Mouse (Mus musculus) spleen, adult 12 weeks (tissue): Measurements from ENCODE around the gene Hist2h4.

Experiments used
- DNase-seq: peaks from one replicate; pipeline ENCODE4 v3.0.0; 2022; ENCODE audit warnings: low spot score

The Hist2h4 gene

DNA sequence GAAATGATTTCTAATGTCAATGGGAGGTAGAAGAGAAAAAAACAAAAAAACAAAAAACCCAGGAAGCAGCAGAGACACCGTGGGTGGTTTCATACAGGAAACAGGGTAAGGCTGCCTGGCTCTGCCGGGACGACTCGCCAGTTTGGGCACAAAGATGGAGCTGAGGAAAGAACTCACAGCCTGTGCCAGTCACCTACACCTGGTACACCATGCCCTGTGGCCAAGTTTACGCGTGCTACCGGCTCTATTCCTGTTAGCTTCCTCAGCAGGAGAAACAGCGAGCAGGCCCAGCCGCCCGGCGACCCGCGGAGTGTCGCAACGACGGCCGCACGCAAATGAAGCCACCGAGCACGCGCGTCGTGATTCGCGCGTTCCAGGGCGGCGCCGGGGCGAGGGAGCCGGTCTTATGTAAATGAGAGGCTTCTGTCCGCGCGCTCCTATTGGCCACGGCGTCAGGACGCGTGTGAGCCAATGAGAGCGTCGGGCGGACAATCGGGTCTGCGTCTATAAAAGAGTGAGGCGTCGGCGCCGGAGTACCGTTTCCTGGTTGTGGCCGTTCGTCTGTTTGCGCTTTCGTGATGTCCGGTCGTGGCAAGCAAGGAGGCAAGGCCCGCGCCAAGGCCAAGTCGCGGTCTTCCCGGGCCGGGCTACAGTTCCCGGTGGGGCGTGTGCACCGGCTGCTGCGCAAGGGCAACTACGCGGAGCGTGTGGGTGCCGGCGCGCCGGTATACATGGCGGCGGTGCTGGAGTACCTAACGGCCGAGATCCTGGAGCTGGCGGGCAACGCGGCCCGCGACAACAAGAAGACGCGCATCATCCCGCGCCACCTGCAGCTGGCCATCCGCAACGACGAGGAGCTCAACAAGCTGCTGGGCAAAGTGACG lies 17.9 kb downstream of the Hist2h4 start, which contains the start of gene Hist2h2aa1:
Hist2h2aa1 (plus strand) TSS at position 495 of the 884 bp plus-strand sequence.
- peak; percentile 82 for DNase-seq

DNA sequence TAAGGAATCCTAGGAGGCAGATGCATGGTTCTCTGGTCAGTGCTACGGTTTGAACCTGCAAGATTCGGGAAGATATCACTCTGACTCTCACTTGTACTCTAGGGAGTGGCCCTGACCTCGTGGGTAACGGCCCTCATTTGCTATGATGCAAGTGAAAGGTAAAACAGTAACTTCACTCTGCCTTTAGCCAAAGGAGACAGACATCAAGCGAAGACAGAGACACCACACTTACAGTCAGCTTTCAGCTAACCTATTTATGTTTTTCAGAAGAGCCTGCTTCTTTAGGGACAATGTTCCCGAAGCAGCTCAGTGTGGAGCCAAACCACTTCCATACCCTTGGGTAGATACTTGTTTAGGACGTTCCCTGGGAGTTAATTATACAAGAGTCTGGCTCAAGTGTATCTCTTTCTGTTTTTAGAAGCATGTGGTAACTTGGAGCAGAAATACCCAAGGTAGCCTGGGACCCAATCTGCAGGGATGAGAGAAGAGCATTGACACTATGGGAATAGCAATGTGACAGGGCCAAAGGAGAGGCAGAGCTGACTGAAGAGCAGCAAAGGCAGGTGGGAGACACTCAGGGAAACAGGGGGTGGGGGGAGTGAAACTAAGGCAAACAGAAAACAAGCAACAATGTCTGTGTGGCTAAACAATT lies 19.1 kb downstream of the Hist2h4 start:
- DNase-seq: no peak

DNA sequence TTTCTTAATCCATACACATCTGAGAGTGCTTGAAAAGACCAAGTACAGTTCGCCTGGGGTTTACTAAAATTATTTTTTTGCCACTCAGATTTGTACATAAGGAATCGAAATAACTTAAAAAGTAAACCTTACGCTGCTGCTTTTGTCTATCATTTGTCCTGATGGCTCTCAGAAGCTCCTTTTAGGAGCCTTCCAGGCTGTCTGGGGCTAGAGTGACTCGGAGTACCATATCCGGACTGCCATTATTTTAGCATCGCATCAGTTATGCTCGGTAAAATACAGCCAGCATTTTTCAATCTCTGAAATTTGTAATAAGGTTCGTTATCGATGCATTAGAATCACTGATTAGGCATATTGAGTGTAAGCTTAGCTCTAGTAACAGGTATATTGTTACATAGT lies 22.3 kb downstream of the Hist2h4 start:
- no peak for DNase-seq

DNA sequence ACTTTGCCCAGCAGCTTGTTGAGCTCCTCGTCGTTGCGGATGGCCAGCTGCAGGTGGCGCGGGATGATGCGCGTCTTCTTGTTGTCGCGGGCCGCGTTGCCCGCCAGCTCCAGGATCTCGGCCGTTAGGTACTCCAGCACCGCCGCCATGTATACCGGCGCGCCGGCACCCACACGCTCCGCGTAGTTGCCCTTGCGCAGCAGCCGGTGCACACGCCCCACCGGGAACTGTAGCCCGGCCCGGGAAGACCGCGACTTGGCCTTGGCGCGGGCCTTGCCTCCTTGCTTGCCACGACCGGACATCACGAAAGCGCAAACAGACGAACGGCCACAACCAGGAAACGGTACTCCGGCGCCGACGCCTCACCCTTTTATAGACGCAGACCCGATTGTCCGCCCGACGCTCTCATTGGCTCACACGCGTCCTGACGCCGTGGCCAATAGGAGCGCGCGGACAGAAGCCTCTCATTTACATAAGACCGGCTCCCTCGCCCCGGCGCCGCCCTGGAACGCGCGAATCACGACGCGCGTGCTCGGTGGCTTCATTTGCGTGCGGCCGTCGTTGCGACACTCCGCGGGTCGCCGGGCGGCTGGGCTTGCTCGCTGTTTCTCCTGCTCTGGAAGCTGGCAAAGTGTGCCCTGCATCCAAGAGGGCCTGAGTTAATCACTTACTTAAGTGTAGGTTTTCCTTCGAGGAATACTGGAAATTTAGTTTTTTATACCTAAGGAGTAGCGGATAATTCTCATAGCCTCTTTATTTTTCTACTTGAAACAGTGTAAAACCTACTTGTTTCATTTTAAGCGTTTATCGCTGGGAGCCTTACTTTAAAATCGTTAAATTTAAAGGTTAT lies 22.9 kb downstream of the Hist2h4 start, which contains the start of gene Hist2h2aa2:
Hist2h2aa2 (minus strand) TSS at position 328 of the 850 bp plus-strand sequence.
- DNase-seq: peak; percentile 99

DNA sequence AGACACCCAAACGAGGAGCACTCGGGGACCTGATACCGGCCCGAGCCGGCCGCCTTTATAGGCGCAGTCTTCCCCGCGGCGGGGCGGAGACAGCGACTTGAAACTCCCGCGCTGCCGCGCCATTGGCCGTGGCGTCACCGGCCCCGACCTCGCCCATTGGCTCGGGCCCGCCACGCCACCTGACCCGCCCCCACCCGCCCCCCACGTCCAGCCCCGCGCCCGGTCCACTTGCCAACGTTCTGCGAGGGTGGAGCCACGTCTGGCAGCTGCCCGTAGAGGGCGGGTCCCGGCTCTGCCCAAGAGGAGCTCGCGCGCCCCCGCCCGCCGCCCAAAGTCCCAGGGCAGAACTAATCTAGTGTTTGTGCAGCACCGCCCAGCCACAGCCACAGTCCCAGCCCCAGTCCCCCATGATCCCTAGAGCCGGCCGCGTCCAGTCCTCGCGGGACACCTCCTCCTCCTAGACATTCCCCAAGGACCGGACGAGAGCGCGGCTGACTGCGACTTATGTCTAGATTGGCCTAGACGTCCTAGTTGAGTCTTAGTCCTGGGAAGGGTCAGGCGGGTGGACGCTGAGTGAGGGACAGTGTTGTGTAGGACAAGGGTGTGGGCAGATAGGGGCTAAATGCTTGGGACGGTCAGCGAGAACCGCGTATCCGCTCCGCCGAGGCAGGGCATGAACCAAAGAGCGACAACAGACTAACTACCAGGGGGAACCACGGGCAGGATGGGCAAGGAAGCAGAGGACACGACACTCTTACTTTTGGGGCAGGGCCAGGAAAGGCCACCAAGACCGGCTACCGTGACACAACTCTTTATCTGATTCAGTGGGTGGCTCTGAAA lies 23.9 kb downstream of the Hist2h4 start, which contains the start of gene Hist2h3c2:
Hist2h3c2 (minus strand) TSS at position 174 of the 840 bp plus-strand sequence.
- DNase-seq: peak; percentile 80

DNA sequence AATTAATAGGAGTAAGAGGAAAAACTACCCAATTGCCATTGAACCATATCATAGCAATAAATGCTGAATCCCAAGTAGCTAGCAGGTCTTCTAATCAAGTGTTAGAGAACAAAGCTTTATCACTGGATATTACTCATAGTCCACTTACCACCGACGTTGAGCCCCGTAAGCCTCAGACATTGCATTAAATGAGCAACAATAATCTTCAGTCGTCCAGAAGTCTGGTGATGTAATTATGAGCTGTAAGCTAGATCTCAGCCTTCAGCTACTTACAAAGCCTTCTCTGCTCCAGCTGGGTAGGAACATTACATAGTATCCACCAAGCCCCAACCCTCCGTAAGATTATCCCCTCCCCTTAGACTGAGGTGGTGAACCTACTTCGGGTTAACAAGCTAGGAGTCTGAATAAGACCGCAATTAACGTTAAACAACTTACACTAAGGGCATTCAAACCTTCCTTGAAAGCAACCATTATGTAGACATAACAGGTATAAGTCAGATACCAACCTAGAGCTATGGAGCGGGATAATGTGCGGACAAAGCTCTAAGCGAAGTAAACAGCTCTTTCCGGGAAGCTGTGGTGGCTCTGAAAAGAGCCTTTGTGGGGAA lies 25.1 kb downstream of the Hist2h4 start:
- DNase-seq: peak; percentile 49

DNA sequence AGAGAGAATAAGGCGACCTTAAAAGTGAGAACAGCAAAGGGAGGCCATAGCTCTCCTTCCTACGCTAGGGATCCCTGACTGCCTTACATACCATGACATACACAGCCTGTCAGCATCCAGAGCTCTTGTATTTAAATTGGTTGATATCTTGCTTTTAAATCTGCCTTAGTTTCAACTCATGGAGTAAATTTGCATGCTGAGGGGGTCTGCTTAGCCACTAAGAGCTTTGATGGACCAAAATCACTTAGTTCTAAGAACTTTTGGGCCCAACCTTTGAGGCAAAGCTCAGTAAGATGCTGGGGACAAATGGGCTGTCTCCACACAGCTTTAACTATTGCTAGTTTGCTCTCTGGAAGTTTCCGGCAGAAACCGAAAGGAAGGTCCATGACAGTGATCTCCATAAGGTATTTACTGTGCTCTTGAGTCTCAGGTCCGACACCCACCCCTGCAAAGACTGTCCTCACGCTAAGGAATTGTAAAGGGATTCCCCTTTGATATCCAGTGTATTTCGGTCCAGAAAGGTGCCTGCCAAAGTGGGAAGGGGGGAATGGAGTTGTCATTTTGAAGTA lies 25.7 kb downstream of the Hist2h4 start:
- no peak for DNase-seq

DNA sequence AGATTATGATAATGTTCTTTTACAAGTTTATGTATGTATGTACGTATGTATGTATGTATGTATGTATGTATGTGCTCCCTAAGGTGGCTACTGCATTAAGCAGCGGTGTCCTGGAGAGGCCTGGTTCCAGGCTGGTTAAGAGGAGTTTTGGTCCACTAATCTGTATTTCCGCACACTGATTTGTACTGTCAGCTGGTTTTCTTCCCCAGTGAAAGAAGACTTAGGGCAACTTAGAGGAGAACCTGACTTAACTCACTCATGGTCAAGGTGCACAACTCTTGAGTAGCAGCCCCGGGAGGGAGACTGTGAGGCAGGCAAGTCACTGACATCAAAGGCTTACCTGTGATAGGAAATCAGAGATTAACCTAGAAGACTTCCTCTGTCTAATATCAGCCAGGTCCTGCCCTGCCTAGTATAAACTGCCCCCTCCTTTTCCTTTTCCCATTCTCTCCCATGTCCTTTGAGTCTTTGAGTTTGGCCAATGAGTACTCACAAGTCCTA lies 26.2 kb downstream of the Hist2h4 start:
- DNase-seq: no peak

DNA sequence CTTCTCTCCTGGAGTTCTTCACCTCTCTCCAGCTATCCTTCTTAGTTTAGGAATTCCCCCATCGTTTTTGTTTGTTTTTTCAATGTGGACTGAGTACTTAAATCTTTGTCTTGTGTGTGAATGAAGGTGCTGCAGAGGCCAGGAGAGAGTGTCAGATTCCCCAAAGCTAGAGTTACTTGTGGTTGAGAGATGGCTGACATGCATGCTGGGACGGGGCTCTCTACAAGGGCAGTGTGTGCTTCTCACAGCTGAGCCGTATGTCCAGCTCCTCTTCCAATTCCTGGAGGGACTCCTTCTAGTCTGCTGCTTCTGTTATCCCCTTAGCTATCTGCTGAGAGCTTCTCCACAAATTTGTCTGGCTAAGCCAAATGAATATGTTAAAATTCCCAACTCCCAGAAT lies 27.3 kb downstream of the Hist2h4 start:
- no peak for DNase-seq

DNA sequence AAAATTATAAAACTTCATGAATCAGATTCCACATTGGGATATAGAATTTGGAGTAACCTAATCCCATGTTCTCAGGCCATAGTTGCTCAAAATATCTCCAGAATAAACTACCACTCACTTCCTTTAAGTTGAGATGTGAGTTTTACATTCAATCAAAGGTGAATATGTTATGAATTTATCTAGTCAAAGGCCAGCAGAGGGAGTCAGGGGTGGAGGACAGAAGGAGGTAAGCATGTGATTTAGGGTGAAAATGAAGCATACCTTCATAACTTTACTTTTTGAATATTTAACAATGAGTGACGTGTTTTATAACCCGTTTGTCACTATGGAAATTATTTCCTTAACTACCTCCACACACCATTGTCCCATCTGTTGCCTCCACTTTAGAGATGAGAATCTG lies 28.2 kb downstream of the Hist2h4 start:
- no peak for DNase-seq

DNA sequence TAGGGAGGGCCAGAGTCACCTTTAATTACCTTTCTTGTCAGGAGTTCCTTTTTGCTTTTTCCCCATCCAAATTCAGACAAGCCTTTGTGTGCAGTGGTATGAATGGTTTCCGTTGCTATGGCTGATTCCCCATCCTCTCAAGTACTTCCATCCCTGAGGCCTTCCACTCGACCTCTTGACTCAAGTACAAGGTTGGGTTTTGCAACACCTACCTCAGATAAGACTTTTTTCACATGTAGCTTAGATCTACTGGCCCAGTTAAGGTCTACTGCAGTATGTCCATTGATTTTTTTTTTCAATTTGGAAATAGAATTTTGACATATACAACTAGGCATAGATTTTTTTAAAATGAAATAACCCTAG lies 31.4 kb downstream of the Hist2h4 start:
- DNase-seq: no peak

DNA sequence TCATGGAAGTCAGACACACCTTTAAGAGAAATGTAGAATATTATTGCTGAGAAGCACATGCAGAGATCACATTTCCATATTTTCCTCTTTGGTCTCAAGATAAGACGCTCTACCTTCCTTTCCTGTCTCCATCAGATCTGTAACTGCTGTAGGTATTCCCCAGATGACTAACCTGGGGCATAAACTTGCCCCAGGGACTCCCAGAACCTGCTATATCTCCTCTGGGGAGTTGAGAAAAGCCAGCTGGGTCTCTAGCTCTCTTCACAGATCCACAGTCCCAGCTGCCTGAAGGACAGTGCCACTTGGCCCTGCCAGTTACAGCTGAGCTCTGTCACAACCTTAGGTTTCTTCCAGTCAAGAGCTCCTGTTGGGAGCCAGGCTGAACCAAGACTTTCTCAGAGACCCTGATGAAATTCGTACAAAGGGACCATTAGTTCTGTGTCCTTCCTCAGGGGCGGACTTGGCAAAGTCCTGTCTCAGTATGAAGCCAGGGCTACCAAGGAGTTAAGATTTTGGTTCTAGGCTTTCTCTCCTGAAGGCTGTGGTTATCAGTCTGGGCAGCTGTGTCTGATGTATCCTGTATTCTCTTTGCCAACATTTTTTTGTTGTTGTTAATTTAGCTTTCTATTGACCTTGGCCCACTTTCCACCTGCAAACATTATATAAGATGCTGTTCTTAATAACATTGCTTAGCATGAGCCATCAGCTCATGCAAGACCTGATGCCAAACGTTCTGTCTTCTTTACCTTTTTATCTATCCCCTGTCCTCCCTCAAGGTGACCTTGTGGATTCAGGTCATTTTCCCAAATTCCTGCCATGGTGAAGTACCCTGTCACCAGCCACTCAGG lies 32.0 kb downstream of the Hist2h4 start:
- DNase-seq: no peak

DNA sequence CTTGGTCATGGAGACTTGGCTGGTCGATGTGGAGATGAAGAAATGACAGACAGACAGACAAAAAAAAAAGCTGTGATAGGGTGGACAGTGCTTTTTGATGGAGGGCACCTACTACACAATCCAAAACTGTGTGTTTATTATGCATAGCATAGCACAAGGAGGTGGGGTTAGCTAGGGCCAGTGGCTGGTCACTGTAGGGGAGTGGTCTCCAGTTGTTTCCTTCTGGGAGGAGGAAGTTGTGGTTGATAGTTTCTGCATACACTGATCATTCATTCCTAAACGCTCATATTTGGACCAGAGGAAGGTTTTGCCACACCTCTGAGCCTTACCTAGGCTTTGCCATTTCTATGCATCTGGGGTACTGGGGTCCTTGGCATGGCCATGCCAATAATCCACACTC lies 32.7 kb downstream of the Hist2h4 start:
- DNase-seq: no peak

DNA sequence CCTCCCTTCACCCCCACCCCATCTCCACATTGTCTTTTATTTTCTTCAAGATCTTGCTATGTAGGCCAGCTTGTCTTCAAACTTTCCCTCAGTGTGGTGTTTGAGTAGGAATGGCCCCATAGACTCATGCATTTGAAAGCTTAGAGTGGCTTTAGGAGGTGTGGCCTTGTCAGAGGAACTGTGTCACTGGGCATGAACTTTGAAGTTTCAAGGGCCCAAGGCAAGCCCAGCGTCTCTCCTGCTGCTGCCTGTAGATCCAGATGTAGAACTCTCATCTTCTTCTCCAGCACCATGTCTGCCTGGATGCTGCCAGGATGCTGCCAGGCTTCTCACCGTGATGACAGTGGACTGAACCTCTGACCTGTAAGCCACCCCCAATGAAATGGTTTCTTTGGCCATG lies 34.3 kb downstream of the Hist2h4 start:
- no peak for DNase-seq

DNA sequence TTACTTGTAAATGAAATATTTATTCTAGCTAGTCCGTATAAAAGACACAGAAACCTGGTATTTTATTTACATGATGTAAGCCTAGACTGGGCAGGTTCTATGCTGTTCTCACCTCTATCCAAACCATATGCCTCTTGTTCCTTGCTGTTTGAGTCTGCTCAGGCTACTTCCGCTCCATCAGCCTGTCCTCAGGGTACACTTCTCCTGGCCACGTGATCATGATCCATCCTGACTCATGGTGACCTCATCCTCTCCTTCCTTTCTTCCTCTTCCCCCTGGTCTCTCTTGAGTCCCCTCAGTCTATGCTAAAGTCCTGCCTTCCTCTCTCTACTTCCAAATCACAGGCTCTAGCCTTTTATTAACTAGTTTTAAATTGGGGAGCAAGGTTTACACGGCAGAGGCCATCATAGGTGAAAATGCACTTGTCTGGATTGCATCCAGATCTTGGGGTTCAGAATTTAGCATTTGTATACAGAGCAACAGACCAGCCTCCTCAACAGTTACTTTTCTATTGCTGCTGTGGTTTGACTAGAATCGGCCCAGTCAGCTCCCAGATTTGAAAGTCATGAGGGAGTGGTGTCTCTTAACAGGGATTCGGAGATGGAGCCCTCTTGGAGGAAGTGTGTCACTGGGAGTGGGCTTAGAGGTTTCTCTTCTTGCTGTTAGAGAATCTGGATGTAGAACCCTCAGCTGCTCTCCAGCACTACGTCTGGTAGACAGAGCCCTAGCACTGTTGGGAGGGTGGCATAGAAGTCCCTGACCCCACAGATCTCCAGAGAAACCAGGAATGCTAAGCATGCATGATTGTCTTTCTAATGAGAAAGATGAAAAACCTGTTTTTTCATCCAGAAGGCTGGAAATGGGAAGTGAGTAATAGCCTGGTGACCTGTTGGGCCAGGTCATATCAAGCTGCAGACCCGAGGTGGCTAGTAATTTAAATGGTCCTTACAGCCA lies 36.1 kb downstream of the Hist2h4 start:
- DNase-seq: no peak

DNA sequence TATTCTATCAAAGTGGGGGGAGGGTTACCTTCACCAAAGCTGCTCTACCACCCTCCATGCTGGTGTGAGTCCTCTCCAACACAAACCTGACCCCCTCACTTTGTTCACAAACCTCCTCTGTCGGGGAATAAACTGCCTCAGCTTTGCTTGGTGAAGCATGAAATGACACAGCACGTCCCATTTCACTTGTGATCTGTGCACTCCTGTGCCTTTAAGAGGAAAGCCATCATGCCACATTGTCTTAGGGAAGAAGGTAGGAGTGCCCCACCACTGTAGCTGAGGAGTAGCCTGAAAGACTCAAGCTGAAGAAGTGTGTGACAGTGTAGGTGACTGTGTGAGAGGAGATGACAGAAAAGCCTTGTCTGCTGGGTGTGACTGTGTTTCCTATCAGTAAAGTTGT lies 37.7 kb downstream of the Hist2h4 start:
- no peak for DNase-seq

DNA sequence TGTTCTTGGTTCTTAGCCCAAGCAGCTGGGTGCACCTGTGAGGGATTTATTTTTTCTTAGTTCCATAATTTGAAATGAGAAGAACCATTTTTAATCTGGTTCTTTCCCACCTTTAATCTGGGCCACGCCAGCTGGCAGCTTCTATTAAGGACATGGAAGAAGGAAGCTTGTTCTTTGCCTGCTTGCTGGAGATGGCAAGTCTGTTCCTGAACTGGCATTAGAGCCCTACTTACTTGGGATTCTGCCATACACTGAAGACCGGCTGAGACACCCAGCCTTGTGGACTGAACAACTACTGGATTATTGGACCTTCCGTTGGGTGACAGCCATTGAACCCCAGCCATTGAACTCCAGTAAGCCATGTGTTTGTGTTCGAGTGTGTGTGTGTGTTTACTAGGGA lies 40.3 kb downstream of the Hist2h4 start:
- DNase-seq: no peak

DNA sequence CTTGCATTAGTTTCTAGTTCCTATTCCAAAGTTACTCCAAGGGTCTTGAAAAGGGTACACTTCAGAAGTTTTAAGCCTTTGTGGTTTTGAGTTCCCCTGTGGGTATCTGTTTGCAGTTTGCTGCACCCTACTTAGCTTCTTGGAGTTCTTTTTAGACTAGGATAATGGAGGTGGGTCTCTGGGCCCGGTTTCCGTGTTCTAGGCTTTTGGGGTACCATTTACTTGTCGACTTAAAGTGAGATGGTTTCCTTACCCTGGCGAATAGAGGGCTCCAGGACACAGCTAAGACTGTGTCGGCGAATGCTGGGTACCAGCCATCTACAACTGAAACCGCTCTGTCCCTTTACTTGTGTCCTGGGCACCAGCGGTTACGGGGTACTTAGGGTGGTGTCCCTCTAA lies 41.5 kb downstream of the Hist2h4 start:
- peak; percentile 33 for DNase-seq
